Mouse (Mus musculus) neural tube, embryonic 14.5 days (tissue): ENCODE measurements around the gene Ccdc13. TPM values are rescaled to one million over a fixed set of nuclear protein-coding genes. Genes with fewer than 3 reads are reported as not detected.

Experiments used
- ATAC-seq: fragments of 200-750 bp; cut with Nextera tagmentation; 2 replicates; pipeline ENCODE4 v1.8.0; 2017; ENCODE audit warnings: low read depth, mild to moderate bottlenecking, moderate TSS enrichment, moderate library complexity
- H3K27ac ChIP-seq: fragments of 300-500 bp; sonication (generic); 2 replicates; pipeline ENCODE4 v1.5.1; 2014; ENCODE audit warnings: low read depth, mild to moderate bottlenecking, control low read depth, low read length, moderate library complexity, mixed read lengths
- H3K27me3 ChIP-seq: fragments of 300-500 bp; sonication (generic); 2 replicates; pipeline ENCODE4 v1.6.1; 2014; ENCODE audit warnings: low read length; ENCODE audit not compliant: control insufficient read depth, insufficient read depth
- H3K36me3 ChIP-seq: fragments of 300-500 bp; sonication (generic); 2 replicates; pipeline ENCODE4 v1.6.1; 2014; ENCODE audit warnings: low read length, mixed read lengths; ENCODE audit not compliant: control insufficient read depth, insufficient read depth
- H3K4me1 ChIP-seq: fragments of 300-500 bp; sonication (generic); 2 replicates; pipeline ENCODE4 v1.6.1; 2014; ENCODE audit warnings: low read length; ENCODE audit not compliant: control insufficient read depth, insufficient read depth
- H3K4me2 ChIP-seq: fragments of 300-500 bp; sonication (generic); 2 replicates; pipeline ENCODE4 v1.6.1; 2014; ENCODE audit warnings: mild to moderate bottlenecking, low read depth, low read length, control low read depth
- H3K4me3 ChIP-seq: fragments of 300-500 bp; sonication (generic); 2 replicates; pipeline ENCODE4 v1.5.1; 2014; ENCODE audit warnings: low read depth, low read length, control low read depth, mixed read lengths
- H3K9ac ChIP-seq: fragments of 300-500 bp; sonication (generic); replicated peaks from 2 replicates; pipeline ENCODE4 v1.6.1; 2014; ENCODE audit warnings: low read depth, mild to moderate bottlenecking, control low read depth, low read length, mixed read lengths
- H3K9me3 ChIP-seq: fragments of 300-500 bp; sonication (generic); 2 replicates; pipeline ENCODE4 v1.6.1; 2016; ENCODE audit warnings: low read length; ENCODE audit not compliant: control insufficient read depth
- WGBS: fragments of 180-500 bp; shearing (Covaris S2); extraction: QIAGEN DNeasy Blood & Tissue Kit; methylation state at CpG from one replicate; pipeline ENCODE4 v1.1.7; 2014; 5-methylcytosine and 5-hydroxymethylcytosine counted together
- polyA plus RNA-seq: library from polyadenylated mRNA; unstranded; fragments of >200 nt; fragmentation: Nextera tagmentation; extraction: Ambion mirVana; gene quantifications from 2 replicates; pipeline ENCODE4 v1.2.1, GENCODE M21; 2014

The Ccdc13 gene
- polyA plus RNA-seq, 1 experiment from 2014 or later, result 1.9 TPM

- Histone ChIP-seq H3K4me1 (0 out of 2 replicates have a peak, but pooled peaks cover 3% of the 10 kb centered on the region), H3K27me3 (no peaks in the 10 kb centered on the region), H3K9ac (no peak overlapping the region), H3K36me3 (no peaks in the 10 kb centered on the region), H3K4me3 (no peak overlapping the region), H3K4me2 (no peak overlapping the region), H3K9me3 (no peaks in the 10 kb centered on the region), H3K27ac (no peak overlapping the region)
- no peak for ATAC-seq
- WGBS, result 83% methylated on average over 5 of the region's 5 CpGs
Observed at GRCm38 (mm10) chr9:121869432-121869831, 30.2 kb upstream of the Ccdc13 start.

GRCm38 (mm10) chr9:121868236-121868635 lies 29.0 kb upstream of the Ccdc13 start:
- no peak overlapping the region for H3K27ac ChIP-seq
- 87% methylated on average over 6 of the region's 6 CpGs for WGBS

GRCm38 (mm10) chr9:121867632-121868031 lies 28.4 kb upstream of the Ccdc13 start:
- no peak overlapping the region for H3K9ac ChIP-seq
- no peaks in the 10 kb centered on the region for H3K36me3 ChIP-seq
- H3K27me3 ChIP-seq, result no peaks in the 10 kb centered on the region
- no peak overlapping the region for H3K27ac ChIP-seq
- H3K9me3 ChIP-seq, result no peaks in the 10 kb centered on the region
- H3K4me3 ChIP-seq, result no peak overlapping the region
- H3K4me1 ChIP-seq, result 0 out of 2 replicates have a peak, but pooled peaks cover 3% of the 10 kb centered on the region
- WGBS, result 92% methylated on average over 6 of the region's 6 CpGs
- no peak overlapping the region for H3K4me2 ChIP-seq
- ATAC-seq, result no peak

More at GRCm38 (mm10) chr9:121868236-121868635, 29.0 kb upstream of the Ccdc13 start:
- Histone ChIP-seq H3K4me2 (no peak overlapping the region), H3K9me3 (no peaks in the 10 kb centered on the region), H3K9ac (no peak overlapping the region), H3K27me3 (no peaks in the 10 kb centered on the region), H3K4me3 (no peak overlapping the region), H3K4me1 (0 out of 2 replicates have a peak, but pooled peaks cover 3% of the 10 kb centered on the region), H3K36me3 (no peaks in the 10 kb centered on the region)
- no peak for ATAC-seq

GRCm38 (mm10) chr9:121865425-121866008 lies 26.3 kb upstream of the Ccdc13 start:
- Histone ChIP-seq H3K9ac (no peak overlapping the region), H3K4me1 (0 out of 2 replicates have a peak, but pooled peaks cover 3% of the 10 kb centered on the region), H3K27ac (no peak overlapping the region), H3K4me3 (no peak overlapping the region), H3K9me3 (no peaks in the 10 kb centered on the region), H3K27me3 (no peaks in the 10 kb centered on the region), H3K4me2 (no peak overlapping the region), H3K36me3 (no peaks in the 10 kb centered on the region)
- WGBS, result 20% methylated on average over 3 of the region's 3 CpGs
- ATAC-seq, result peak; percentile 60; the same call in 1 of the 2 replicates

GRCm38 (mm10) chr9:121864837-121865236 lies 25.6 kb upstream of the Ccdc13 start:
- Histone ChIP-seq H3K9ac (no peak overlapping the region), H3K27ac (no peak overlapping the region), H3K9me3 (no peaks in the 10 kb centered on the region), H3K4me1 (0 out of 2 replicates have a peak, but pooled peaks cover 3% of the 10 kb centered on the region), H3K27me3 (no peaks in the 10 kb centered on the region), H3K4me2 (no peak overlapping the region), H3K4me3 (no peak overlapping the region), H3K36me3 (no peaks in the 10 kb centered on the region)
- ATAC-seq, result no peak
- WGBS, result 75% methylated on average over 4 of the region's 4 CpGs

- Histone ChIP-seq H3K9me3 (no peaks in the 10 kb centered on the region), H3K27ac (no peak overlapping the region), H3K36me3 (no peaks in the 10 kb centered on the region), H3K4me1 (0 out of 2 replicates have a peak, but pooled peaks cover 3% of the 10 kb centered on the region), H3K4me3 (no peak overlapping the region), H3K27me3 (no peaks in the 10 kb centered on the region), H3K9ac (no peak overlapping the region), H3K4me2 (no peak overlapping the region)
- 88% methylated on average over 2 of the region's 2 CpGs for WGBS
- no peak for ATAC-seq
Observed at GRCm38 (mm10) chr9:121860921-121861320, 21.7 kb upstream of the Ccdc13 start.

GRCm38 (mm10) chr9:121859345-121859744 lies 20.1 kb upstream of the Ccdc13 start:
- Histone ChIP-seq H3K9me3 (no peaks in the 10 kb centered on the region), H3K4me3 (no peak overlapping the region), H3K4me1 (no peaks in the 10 kb centered on the region), H3K27ac (no peak overlapping the region), H3K27me3 (no peaks in the 10 kb centered on the region), H3K36me3 (no peaks in the 10 kb centered on the region), H3K4me2 (no peak overlapping the region), H3K9ac (no peak overlapping the region)
- ATAC-seq, result no peak
- 95% methylated on average over 2 of the region's 2 CpGs for WGBS

- Histone ChIP-seq H3K36me3 (no peaks in the 10 kb centered on the region), H3K9me3 (no peaks in the 10 kb centered on the region), H3K4me2 (peak within 1 kb of the TSS; percentile 73), H3K4me1 (no peaks in the 10 kb centered on the region), H3K9ac (peak within 1 kb of the TSS; percentile 84), H3K4me3 (peak within 1 kb of the TSS; percentile 78), H3K27ac (peak within 1 kb of the TSS; percentile 95), H3K27me3 (no peaks in the 10 kb centered on the region)
- ATAC-seq, result no peak
- 10% methylated on average over 6 of the region's 6 CpGs for WGBS
Observed at GRCm38 (mm10) chr9:121858153-121858488, 18.9 kb upstream of the Ccdc13 start, which contains the start of gene Higd1a. TSS of gene Higd1a (minus strand) at chr9:121858362.

- ATAC-seq, result peak; percentile 98
- Histone ChIP-seq H3K9ac (peak overlapping the region; percentile 84), H3K4me1 (no peaks in the 10 kb centered on the region), H3K4me2 (peak overlapping the region; percentile 73), H3K9me3 (no peaks in the 10 kb centered on the region), H3K4me3 (peak overlapping the region; percentile 78), H3K27me3 (no peaks in the 10 kb centered on the region), H3K27ac (peak overlapping the region; percentile 95), H3K36me3 (no peaks in the 10 kb centered on the region)
- WGBS, result under 1% methylated on average over 69 of the region's 70 CpGs
Observed at GRCm38 (mm10) chr9:121857474-121858152, 18.4 kb upstream of the Ccdc13 start.
